Mouse (Mus musculus) Muller cell, postnatal 12 days (primary cell): ENCODE measurements at regions not wholly inside any gene's neighbourhood (a gene's known extent, or its start where the extent isn't known, plus 50 kb on each side); places are given as distances from the start of the nearest gene placed in this dataset.

Experiments
- DNase-seq: peaks from one replicate; pipeline ENCODE4 v3.0.0-alpha.2; 2015; ENCODE audit errors: inconsistent ontology term

- DNase-seq: no peak
These were observed 246.7 kb upstream of the Adam34 start for GRCm38 (mm10) chr8:43956500-43956899.

DNA sequence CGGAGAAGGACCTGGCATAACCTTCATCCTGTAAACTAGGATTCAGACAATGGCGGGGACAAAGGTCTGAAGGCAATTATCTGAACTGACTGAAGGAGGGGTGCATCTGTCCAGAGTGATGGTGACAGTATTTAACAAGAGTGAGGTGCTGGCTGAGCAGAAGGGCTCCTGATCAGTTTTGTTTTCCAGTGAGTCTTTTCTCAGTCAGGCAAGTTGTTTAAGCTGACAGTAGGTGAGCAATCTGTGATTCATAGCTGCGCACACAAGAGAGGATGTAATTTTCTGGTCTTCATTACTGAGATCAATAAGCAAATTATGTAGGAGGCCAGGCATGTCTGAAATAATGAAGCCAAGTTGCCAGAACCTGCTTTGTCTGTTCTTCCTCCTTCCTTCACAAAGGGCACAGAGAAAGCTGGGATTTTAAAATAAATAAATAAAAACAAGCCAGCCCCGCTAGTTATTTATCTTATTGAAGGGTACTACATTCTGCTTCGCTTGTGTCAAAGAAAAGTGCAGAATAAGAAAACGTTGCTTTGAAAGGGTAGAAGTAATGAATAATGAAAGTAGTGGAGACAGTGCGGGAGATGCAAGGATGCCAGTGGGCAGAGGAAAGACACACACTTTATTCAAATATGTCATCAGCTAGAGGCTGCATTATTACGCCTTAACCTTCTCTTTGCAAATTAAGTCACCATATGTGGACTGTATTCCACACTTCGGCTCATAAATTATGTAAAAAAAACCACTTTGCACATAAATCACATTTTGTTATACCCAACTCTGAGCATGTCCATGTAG lies 239.6 kb upstream of the Adam34 start:
- peak; percentile 18 for DNase-seq

DNA sequence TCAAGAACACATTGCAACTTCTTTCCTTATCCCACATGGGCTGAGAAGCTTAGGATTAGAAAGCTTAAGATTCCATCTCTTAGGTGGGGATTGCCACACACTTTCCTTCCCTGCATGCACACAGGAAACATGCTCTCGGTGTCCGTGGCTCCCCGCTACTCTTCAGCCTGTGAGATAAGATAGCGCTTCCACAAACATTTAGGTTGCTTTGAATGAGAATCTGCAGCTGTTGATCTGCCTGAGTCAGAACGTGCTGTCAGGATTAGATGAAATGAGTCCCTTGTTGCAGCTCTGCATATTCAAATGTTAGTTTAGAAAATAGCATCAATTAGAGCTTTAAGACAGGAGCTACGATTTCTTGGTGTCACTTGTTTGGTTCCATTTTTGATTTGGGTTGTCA lies 239.0 kb upstream of the Adam34 start:
- DNase-seq: peak; percentile 17

- no peak for DNase-seq
These were observed 221.9 kb upstream of the Adam34 start for GRCm38 (mm10) chr8:43931727-43932126.

- DNase-seq: no peak
These were observed 213.1 kb upstream of the Adam34 start for GRCm38 (mm10) chr8:43922982-43923381.

- DNase-seq: no peak
These were observed 211.4 kb upstream of the Adam34 start for GRCm38 (mm10) chr8:43921263-43921662.

- DNase-seq: no peak
These were observed 196.3 kb upstream of the Adam34 start for GRCm38 (mm10) chr8:43906119-43906518.

GRCm38 (mm10) chr8:43895171-43895570 lies 185.3 kb upstream of the Adam34 start:
- DNase-seq: peak; percentile 47

GRCm38 (mm10) chr8:43853820-43854590 lies 144.2 kb upstream of the Adam34 start:
- DNase-seq: no peak
